Mouse (Mus musculus): ENCODE measurements around the gene Iqce.

Gene Iqce

GRCm38 (mm10) chr5:140702103-140702513, at the start of gene Iqce:
Iqce (minus strand) TSS chr5:140702378.
- DNase-seq = peak; percentile 95

GRCm38 (mm10) chr5:140750925-140751324, 48.7 kb upstream of the Iqce start:
- DNase-seq = no peak

- DNase-seq = peak; percentile 66
Observed at GRCm38 (mm10) chr5:140749062-140749875, 47.1 kb upstream of the Iqce start.

- DNase-seq = no peak
Observed at GRCm38 (mm10) chr5:140748425-140748824, 46.2 kb upstream of the Iqce start.

- no peak for DNase-seq
Observed at GRCm38 (mm10) chr5:140743706-140744131, 41.5 kb upstream of the Iqce start.

GRCm38 (mm10) chr5:140741877-140742276, 39.7 kb upstream of the Iqce start:
- DNase-seq = no peak

GRCm38 (mm10) chr5:140741040-140741439, 38.9 kb upstream of the Iqce start:
- DNase-seq = no peak

GRCm38 (mm10) chr5:140739813-140740212, 37.6 kb upstream of the Iqce start:
- no peak for DNase-seq

GRCm38 (mm10) chr5:140736166-140736565, 34.0 kb upstream of the Iqce start:
- DNase-seq = no peak

GRCm38 (mm10) chr5:140735297-140735696, 33.1 kb upstream of the Iqce start:
- no peak for DNase-seq

- DNase-seq = no peak
Observed at GRCm38 (mm10) chr5:140733336-140733735, 31.2 kb upstream of the Iqce start.

GRCm38 (mm10) chr5:140732195-140732594, 30.0 kb upstream of the Iqce start:
- DNase-seq = no peak

GRCm38 (mm10) chr5:140731040-140731797, 29.0 kb upstream of the Iqce start:
- no peak for DNase-seq

- no peak for DNase-seq
Observed at GRCm38 (mm10) chr5:140726946-140727740, 25.0 kb upstream of the Iqce start.

GRCm38 (mm10) chr5:140726062-140726839, 24.1 kb upstream of the Iqce start:
- DNase-seq = no peak

- no peak for DNase-seq
Observed at GRCm38 (mm10) chr5:140723822-140724221, 21.6 kb upstream of the Iqce start, which contains the start of gene Amz1. Amz1 (plus strand) TSS chr5:140724127.

- no peak for DNase-seq
Observed at GRCm38 (mm10) chr5:140722121-140722520, 19.9 kb upstream of the Iqce start.

GRCm38 (mm10) chr5:140720773-140721172, 18.6 kb upstream of the Iqce start:
- DNase-seq = no peak

- DNase-seq = no peak
Observed at GRCm38 (mm10) chr5:140711040-140711439, 8.9 kb upstream of the Iqce start.

- no peak for DNase-seq
Observed at GRCm38 (mm10) chr5:140710315-140710714, 8.1 kb upstream of the Iqce start.

GRCm38 (mm10) chr5:140705501-140706171, 3.5 kb upstream of the Iqce start:
- DNase-seq = peak; percentile 25

Data from cerebellum, adult 11 months (tissue).